Mouse (Mus musculus): ENCODE data around the gene Ldlr.

DNA sequence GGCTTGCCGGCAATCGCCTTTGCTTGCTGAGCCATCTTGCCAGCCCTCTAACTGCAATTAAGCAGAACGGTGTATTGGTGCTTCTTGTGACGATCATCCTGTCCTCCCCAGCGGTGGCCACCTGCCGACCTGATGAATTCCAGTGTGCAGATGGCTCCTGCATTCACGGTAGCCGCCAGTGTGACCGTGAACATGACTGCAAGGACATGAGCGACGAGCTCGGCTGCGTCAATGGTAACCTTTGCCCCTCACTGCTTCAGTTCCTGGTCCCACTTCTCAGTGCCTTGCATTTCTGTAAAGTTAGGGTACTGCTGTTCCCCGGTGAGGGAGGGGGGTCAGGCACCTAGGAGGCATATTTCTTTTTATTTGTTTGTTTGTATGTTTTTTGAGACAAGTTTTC lies 11.8 kb downstream of the Ldlr start:
- TF ChIP-seq CTCF (IDR thresholded peaks at IDR 0.05; ENCODE audit: extremely low read depth, insufficient read depth, low read length) (no peak), POLR2A (IDR thresholded peaks at IDR 0.05; ENCODE audit: extremely low read depth, insufficient read depth, low read length) (no peak)

Measured in cortical plate, adult 2 months (tissue).